Mouse (Mus musculus) urinary bladder, postnatal 14 days (tissue): Measurements from ENCODE around the gene Bzw1.
A peak's percentile ranks its signal among the peaks of the same experiment; 100 is the strongest.

ENCODE experiments used
- DNase-seq: peaks from one replicate; pipeline ENCODE4 v3.0.0; 2021; ENCODE audit warnings: low spot score

Gene Bzw1

DNA sequence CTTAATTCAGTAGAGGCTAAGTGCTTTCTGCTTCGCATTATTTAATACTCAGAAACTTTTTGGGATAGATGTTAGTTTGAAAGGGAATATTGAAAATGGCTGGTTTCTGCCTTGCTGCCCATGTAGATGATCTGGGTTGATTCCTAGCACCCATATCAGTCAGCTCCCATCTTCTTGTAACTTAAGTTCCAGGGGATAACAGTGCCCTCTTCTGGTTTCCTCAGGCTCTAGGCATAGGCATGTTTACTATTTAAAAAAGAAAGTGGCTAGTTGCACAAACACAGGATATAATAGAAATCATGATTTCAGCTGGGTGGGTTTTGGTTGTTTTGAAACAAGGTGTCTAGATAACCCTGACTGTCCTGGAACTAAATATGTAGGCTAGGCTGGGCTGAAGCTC lies 3.5 kb downstream of the Bzw1 start:
- no peak for DNase-seq

GRCm38 (mm10) chr1:58397731-58398130 lies 5.0 kb downstream of the Bzw1 start:
- no peak for DNase-seq

DNA sequence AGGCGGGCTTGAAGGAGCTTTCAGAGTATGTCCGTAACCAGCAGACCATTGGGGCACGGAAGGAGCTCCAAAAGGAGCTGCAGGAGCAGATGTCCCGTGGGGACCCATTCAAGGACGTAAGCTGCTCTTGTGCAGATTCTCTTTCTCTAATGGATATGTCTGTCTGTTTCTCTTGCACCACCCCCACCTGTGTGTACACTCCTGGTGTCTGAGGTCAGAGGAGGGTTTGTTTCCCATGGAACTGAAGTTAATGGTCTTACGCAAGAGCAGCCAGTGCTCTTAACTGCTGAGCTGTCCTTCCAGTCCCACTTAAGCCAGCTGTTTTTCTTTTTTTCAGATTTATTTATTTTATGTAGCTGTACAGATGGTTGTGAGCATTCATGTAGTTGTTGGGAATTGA lies 8.7 kb downstream of the Bzw1 start:
- no peak for DNase-seq

GRCm38 (mm10) chr1:58403745-58404144 lies 11.0 kb downstream of the Bzw1 start:
- DNase-seq, result no peak

- DNase-seq, result no peak
These were observed 14.6 kb downstream of the Bzw1 start for GRCm38 (mm10) chr1:58407321-58407720.

DNA sequence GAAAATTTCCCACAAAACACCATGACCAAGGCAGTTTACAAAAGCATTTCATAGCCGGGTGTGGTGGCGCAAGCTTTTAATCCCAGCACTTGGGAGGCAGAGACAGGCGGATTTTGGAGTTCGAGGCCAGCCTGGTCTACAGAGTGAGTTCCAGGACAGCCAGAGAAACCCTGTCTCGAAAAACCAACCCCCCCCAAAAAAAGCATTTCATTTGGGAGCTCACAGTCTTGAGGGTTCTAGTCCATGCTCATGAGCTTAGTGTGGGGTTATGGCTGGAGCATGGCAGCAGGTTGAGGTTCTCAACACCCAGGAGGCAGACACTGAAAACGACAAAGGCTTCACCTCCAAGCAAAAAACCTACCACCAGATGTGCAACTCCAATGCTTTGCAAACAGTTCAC lies 15.4 kb downstream of the Bzw1 start:
- DNase-seq, result no peak

- no peak for DNase-seq
These were observed 17.0 kb downstream of the Bzw1 start for GRCm38 (mm10) chr1:58409553-58410197.

GRCm38 (mm10) chr1:58410198-58410588 lies 17.5 kb downstream of the Bzw1 start:
- no peak for DNase-seq

- no peak for DNase-seq
These were observed 18.1 kb downstream of the Bzw1 start for GRCm38 (mm10) chr1:58410776-58411175.

GRCm38 (mm10) chr1:58415442-58415841 lies 22.7 kb downstream of the Bzw1 start:
- DNase-seq, result no peak

- no peak for DNase-seq
These were observed 23.4 kb downstream of the Bzw1 start for GRCm38 (mm10) chr1:58416048-58416447.

DNA sequence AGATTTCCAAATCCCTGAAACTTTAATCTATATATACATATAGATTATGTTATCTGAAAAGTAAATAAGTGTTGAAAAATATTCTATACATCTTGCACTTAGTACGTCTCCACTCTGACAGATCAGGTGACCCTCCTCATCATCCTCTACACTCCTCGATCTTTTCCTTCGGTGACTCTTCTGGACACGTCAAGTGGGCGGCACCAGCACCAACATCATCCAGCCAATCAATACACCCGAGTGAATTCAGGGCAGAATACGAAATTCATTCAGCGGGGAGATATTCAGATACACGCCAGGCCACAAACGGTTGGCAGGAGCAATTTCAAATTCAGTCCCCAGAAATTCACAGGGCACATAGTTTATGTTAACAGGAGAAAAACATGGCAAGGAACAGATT lies 27.3 kb downstream of the Bzw1 start:
- DNase-seq, result no peak

- no peak for DNase-seq
These were observed 28.3 kb downstream of the Bzw1 start for GRCm38 (mm10) chr1:58420961-58421360.

DNA sequence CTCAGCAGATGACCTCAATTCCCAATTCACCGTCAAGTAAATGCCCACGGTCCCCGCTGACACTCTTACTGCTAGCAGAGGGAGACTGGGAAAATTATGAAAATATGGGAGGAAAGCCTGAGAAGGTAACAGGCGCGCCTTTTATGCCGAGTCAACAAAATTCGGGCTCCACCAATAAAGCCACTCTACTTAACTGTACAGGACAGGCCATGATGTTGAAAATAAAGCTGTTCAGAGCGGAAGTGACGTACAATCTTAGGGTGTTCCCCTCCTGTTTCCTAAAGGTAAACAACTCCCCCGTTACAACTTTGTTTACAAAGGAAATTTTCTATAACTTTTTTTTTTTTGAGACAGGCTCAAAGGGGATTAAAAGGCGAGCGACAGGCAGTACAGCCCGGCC lies 30.2 kb downstream of the Bzw1 start:
- peak; percentile 38 for DNase-seq

DNA sequence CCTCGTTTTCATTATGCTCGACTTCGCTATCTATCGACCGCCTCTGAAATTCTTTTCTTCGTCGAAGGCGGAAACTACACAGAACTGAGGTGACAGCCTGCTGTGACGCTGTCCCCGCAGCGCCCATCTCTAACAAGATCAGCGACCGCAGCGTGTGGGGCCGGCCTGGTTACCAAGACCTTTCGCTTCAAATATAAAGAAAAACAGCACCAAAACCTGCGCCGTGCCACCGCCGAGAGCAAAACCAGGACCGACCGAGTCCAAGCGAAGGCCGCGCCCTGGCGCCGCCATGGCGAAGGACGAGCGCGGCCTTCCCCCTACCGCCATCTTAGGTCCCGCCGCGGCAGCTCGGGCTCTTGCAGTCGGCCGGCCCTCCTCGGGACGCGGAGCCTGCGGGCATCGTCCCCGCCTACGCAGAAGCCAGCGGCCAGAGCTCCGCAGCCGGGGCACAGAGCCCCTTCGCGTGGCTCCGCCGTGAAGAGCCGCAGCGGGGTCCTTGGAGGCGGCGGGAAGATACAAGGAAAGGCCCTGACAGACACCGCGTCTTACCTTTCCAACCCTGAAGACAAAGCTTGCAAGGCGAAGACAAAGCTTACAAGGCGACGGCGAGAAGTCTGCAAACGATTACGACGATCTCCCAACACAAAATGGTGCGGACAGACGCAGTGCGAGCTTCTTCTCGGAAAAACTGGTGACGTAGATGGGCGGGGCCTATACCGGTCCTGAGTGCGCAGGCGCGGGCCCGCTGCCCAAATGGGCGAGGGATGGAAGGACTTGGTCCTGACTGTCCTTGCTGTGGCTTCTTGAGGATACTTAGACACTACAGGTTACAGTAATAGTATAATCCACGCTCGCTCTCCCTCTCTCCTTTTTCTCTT lies 30.9 kb downstream of the Bzw1 start, which contains the start of gene Clk1:
Clk1 (minus strand) TSS at position 696 of the 878 bp plus-strand sequence.
- DNase-seq, result peak; percentile 97

GRCm38 (mm10) chr1:58424551-58424950 lies 31.9 kb downstream of the Bzw1 start:
- DNase-seq, result no peak

- DNase-seq, result no peak
These were observed 52.0 kb downstream of the Bzw1 start for GRCm38 (mm10) chr1:58444691-58445090.

- DNase-seq, result peak; percentile 84
These were observed 52.5 kb downstream of the Bzw1 start, which contains the start of the genes Nif3l1 and Ppil3 for GRCm38 (mm10) chr1:58445143-58445722. TSS of gene Nif3l1 (plus strand) at chr1:58445151. TSS of gene Ppil3 (minus strand) at chr1:58445486.

- DNase-seq, result no peak
These were observed 53.2 kb downstream of the Bzw1 start for GRCm38 (mm10) chr1:58445861-58446260.

GRCm38 (mm10) chr1:58447766-58448165 lies 55.1 kb downstream of the Bzw1 start:
- no peak for DNase-seq

GRCm38 (mm10) chr1:58448396-58448795 lies 55.7 kb downstream of the Bzw1 start:
- DNase-seq, result no peak

DNA sequence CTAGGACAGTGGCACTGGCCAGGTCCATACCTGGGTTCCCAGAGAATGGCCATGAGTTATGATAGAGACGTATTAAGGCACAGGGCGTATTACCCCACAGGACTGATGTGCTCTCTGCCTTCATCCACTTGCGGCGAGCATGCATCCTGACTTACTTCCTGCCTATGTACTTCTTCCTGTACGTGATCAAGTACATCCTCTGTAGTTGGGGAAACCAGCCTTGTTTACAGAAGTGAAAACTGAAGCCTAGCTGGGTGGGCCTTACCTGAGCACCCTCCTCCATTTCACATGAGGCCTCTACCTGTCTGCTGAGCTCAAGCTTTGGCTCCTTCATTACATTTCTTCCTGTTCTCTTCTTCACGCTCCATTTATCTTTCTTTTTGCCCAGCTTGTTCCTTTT lies 61.6 kb downstream of the Bzw1 start:
- DNase-seq, result no peak
